Mouse (Mus musculus): Measurements from ENCODE around the gene Rin3.
A peak's percentile ranks its signal among the peaks of the same experiment; 100 is the strongest.

- TF ChIP-seq TAL1 (IDR thresholded peaks at IDR 0.05; ENCODE audit: low read length) = peak; percentile 52
- no peak for TF ChIP-seq MXI1 (IDR thresholded peaks at IDR 0.05; ENCODE audit: low read depth, low read length)
- no peak for TF ChIP-seq POLR2AphosphoS5 (IDR thresholded peaks at IDR 0.05; ENCODE audit: borderline replicate concordance, low read depth, low read length)
- TF ChIP-seq CTCF (IDR thresholded peaks at IDR 0.05 in 2 of 3, conservative IDR thresholded peaks at IDR 0.05 in 1 of 3; ENCODE audit: control insufficient read depth in 1 of 3, insufficient read depth in 1 of 3, low read depth in 2 of 3, low read length in 3 of 3, poor library complexity in 1 of 3, severe bottlenecking in 1 of 3) = no peak
- TF ChIP-seq GABPA (IDR thresholded peaks at IDR 0.05; ENCODE audit: low read depth, low read length) = no peak
- TF ChIP-seq TCF12 (IDR thresholded peaks at IDR 0.05; ENCODE audit: low read depth, low read length) = 0 out of 2 replicates have a peak, but pooled peaks have one; percentile 14
- TF ChIP-seq ZMIZ1 (IDR thresholded peaks at IDR 0.05; ENCODE audit: low read depth, low read length) = no peak
These were observed 26.4 kb downstream of the Rin3 start for GRCm38 (mm10) chr12:102309099-102309799.

Measured in MEL (cell line).